Mouse (Mus musculus): ENCODE results near the gene Snx21. TPM values are rescaled to one million over a fixed set of nuclear protein-coding genes. Genes with fewer than 3 reads are reported as not detected.

The Snx21 gene
- polyA plus RNA-seq, 1 experiment from 2014 or later: 18.3 TPM

- Histone ChIP-seq H3K4me2 (replicated peaks) (no peak overlapping the region), H3K9ac (replicated peaks) (no peak overlapping the region), H3K4me1 (peaks cover 15% of the 10 kb centered on the region), H3K4me3 (no peak overlapping the region), H3K27ac (replicated peaks) (no peak overlapping the region), H3K9me3 (no peaks in the 10 kb centered on the region), H3K27me3 (no peaks in the 10 kb centered on the region), H3K36me3 (peaks cover 33% of the 10 kb centered on the region)
- 84% methylated on average over 6 of the region's 6 CpGs for WGBS
- ATAC-seq (ENCODE audit: low FRiP score, low read depth): no peak
Observed at GRCm38 (mm10) chr2:164821060-164821459, 35.4 kb downstream of the Snx21 start.

GRCm38 (mm10) chr2:164822636-164823165 is 37.1 kb downstream of the Snx21 start, which contains the start of gene Zswim1:
TSS of gene Zswim1 (plus strand) at chr2:164822686.
- WGBS: under 1% methylated on average over 32 of the region's 32 CpGs
- Histone ChIP-seq H3K4me2 (replicated peaks) (peak within 1 kb of the TSS; percentile 54), H3K36me3 (peaks cover 49% of the 10 kb centered on the region), H3K4me1 (peaks cover 15% of the 10 kb centered on the region), H3K27me3 (no peaks in the 10 kb centered on the region), H3K9ac (replicated peaks) (peak within 1 kb of the TSS; percentile 68), H3K4me3 (peak within 1 kb of the TSS; percentile 61), H3K27ac (replicated peaks) (peak within 1 kb of the TSS; percentile 82), H3K9me3 (no peaks in the 10 kb centered on the region)
- peak; percentile 100 for ATAC-seq (ENCODE audit: low FRiP score, low read depth)

- H3K4me3 ChIP-seq: peak overlapping the region; percentile 61
- H3K4me1 ChIP-seq: peaks cover 15% of the 10 kb centered on the region
- WGBS: 3% methylated on average over 10 of the region's 10 CpGs
- peak; percentile 72 for ATAC-seq (ENCODE audit: low FRiP score, low read depth)
- peaks cover 54% of the 10 kb centered on the region for H3K36me3 ChIP-seq
- H3K27ac ChIP-seq (replicated peaks): peak overlapping the region; percentile 82
- H3K27me3 ChIP-seq: no peaks in the 10 kb centered on the region
- H3K9me3 ChIP-seq: no peaks in the 10 kb centered on the region
- peak overlapping the region; percentile 54 for H3K4me2 ChIP-seq (replicated peaks)
- peak overlapping the region; percentile 68 for H3K9ac ChIP-seq (replicated peaks)
Observed at GRCm38 (mm10) chr2:164823181-164823585, 37.6 kb downstream of the Snx21 start.

- Histone ChIP-seq H3K4me1 (peaks cover 15% of the 10 kb centered on the region), H3K4me2 (replicated peaks) (peak overlapping the region; percentile 54), H3K9me3 (no peaks in the 10 kb centered on the region), H3K4me3 (no peak overlapping the region), H3K27me3 (no peaks in the 10 kb centered on the region), H3K36me3 (peaks cover 56% of the 10 kb centered on the region), H3K27ac (replicated peaks) (no peak overlapping the region), H3K9ac (replicated peaks) (no peak overlapping the region)
- no peak for ATAC-seq (ENCODE audit: low FRiP score, low read depth)
- 94% methylated on average over 4 of the region's 4 CpGs for WGBS
Observed at GRCm38 (mm10) chr2:164823969-164824368, 38.3 kb downstream of the Snx21 start.

- Histone ChIP-seq H3K4me1 (peaks cover 15% of the 10 kb centered on the region), H3K27me3 (no peaks in the 10 kb centered on the region), H3K4me3 (no peak overlapping the region), H3K9me3 (no peaks in the 10 kb centered on the region), H3K4me2 (replicated peaks) (no peak overlapping the region), H3K36me3 (peaks cover 47% of the 10 kb centered on the region), H3K9ac (replicated peaks) (no peak overlapping the region), H3K27ac (replicated peaks) (no peak overlapping the region)
- ATAC-seq (ENCODE audit: low FRiP score, low read depth): no peak
- WGBS: 94% methylated on average over 17 of the region's 17 CpGs
Observed at GRCm38 (mm10) chr2:164825521-164825920, 39.9 kb downstream of the Snx21 start.

- Histone ChIP-seq H3K9me3 (no peaks in the 10 kb centered on the region), H3K27ac (replicated peaks) (no peak overlapping the region), H3K4me2 (replicated peaks) (no peak overlapping the region), H3K27me3 (no peaks in the 10 kb centered on the region), H3K9ac (replicated peaks) (no peak overlapping the region), H3K4me1 (peaks cover 11% of the 10 kb centered on the region), H3K4me3 (no peak overlapping the region), H3K36me3 (peaks cover 37% of the 10 kb centered on the region)
- 91% methylated on average over 16 of the region's 16 CpGs for WGBS
- no peak for ATAC-seq (ENCODE audit: low FRiP score, low read depth)
Observed at GRCm38 (mm10) chr2:164827146-164827850, 41.7 kb downstream of the Snx21 start.

- Histone ChIP-seq H3K4me2 (replicated peaks) (no peak within 1 kb of the TSS), H3K9ac (replicated peaks) (no peak within 1 kb of the TSS), H3K4me3 (no peak within 1 kb of the TSS), H3K27ac (replicated peaks) (no peak within 1 kb of the TSS), H3K9me3 (no peaks in the 10 kb centered on the region), H3K27me3 (no peaks in the 10 kb centered on the region), H3K36me3 (peaks cover 37% of the 10 kb centered on the region), H3K4me1 (peaks cover 14% of the 10 kb centered on the region)
- WGBS: 86% methylated on average over 6 of the region's 6 CpGs
- ATAC-seq (ENCODE audit: low FRiP score, low read depth): no peak
Observed at GRCm38 (mm10) chr2:164828437-164828836, 42.8 kb downstream of the Snx21 start, which contains the start of gene Spata25. TSS of gene Spata25 (minus strand) at chr2:164828537.

GRCm38 (mm10) chr2:164829090-164829489 is 43.5 kb downstream of the Snx21 start:
- Histone ChIP-seq H3K4me2 (replicated peaks) (no peak overlapping the region), H3K9ac (replicated peaks) (no peak overlapping the region), H3K9me3 (no peaks in the 10 kb centered on the region), H3K27me3 (no peaks in the 10 kb centered on the region), H3K4me1 (peaks cover 10% of the 10 kb centered on the region), H3K4me3 (no peak overlapping the region), H3K36me3 (peaks cover 37% of the 10 kb centered on the region), H3K27ac (replicated peaks) (no peak overlapping the region)
- no peak for ATAC-seq (ENCODE audit: low FRiP score, low read depth)
- WGBS: 97% methylated on average over 1 of the region's 1 CpGs

- 87% methylated on average over 10 of the region's 10 CpGs for WGBS
Observed at GRCm38 (mm10) chr2:164831029-164831428, 45.4 kb downstream of the Snx21 start.

GRCm38 (mm10) chr2:164832032-164832747 is 46.6 kb downstream of the Snx21 start:
- Histone ChIP-seq H3K9ac (replicated peaks) (peak overlapping the region; percentile 83), H3K4me3 (peak overlapping the region; percentile 76), H3K9me3 (no peaks in the 10 kb centered on the region), H3K4me1 (peaks cover 19% of the 10 kb centered on the region), H3K36me3 (peaks cover 14% of the 10 kb centered on the region), H3K27me3 (no peaks in the 10 kb centered on the region), H3K27ac (replicated peaks) (peak overlapping the region; percentile 70), H3K4me2 (replicated peaks) (peak overlapping the region; percentile 100)
- ATAC-seq (ENCODE audit: low FRiP score, low read depth): no peak
- 64% methylated on average over 16 of the region's 16 CpGs for WGBS

More at GRCm38 (mm10) chr2:164831029-164831428, 45.4 kb downstream of the Snx21 start:
- H3K4me2 ChIP-seq (replicated peaks): no peak overlapping the region
- H3K4me1 ChIP-seq: peaks cover 19% of the 10 kb centered on the region
- H3K27ac ChIP-seq (replicated peaks): no peak overlapping the region
- H3K4me3 ChIP-seq: no peak overlapping the region
- no peak overlapping the region for H3K9ac ChIP-seq (replicated peaks)
- H3K36me3 ChIP-seq: peaks cover 24% of the 10 kb centered on the region
- ATAC-seq (ENCODE audit: low FRiP score, low read depth): no peak
- no peaks in the 10 kb centered on the region for H3K9me3 ChIP-seq
- no peaks in the 10 kb centered on the region for H3K27me3 ChIP-seq

- Histone ChIP-seq H3K9ac (replicated peaks) (peak within 1 kb of the TSS; percentile 83), H3K9me3 (no peaks in the 10 kb centered on the region), H3K27ac (replicated peaks) (peak within 1 kb of the TSS; percentile 70), H3K4me3 (peak within 1 kb of the TSS; percentile 76), H3K36me3 (peaks cover 14% of the 10 kb centered on the region; the same call in 1 of the 2 replicates), H3K27me3 (no peaks in the 10 kb centered on the region), H3K4me1 (peaks cover 19% of the 10 kb centered on the region), H3K4me2 (replicated peaks) (peak within 1 kb of the TSS; percentile 100)
- ATAC-seq (ENCODE audit: low FRiP score, low read depth): peak; percentile 67
- under 1% methylated on average over 35 of the region's 35 CpGs for WGBS
Observed at GRCm38 (mm10) chr2:164832748-164833301, 47.2 kb downstream of the Snx21 start, which contains the start of gene Ctsa. TSS of gene Ctsa (plus strand) at chr2:164832873.
